ENCODE assay signal across 15 mouse cellular contexts in the genomic region with DNA sequence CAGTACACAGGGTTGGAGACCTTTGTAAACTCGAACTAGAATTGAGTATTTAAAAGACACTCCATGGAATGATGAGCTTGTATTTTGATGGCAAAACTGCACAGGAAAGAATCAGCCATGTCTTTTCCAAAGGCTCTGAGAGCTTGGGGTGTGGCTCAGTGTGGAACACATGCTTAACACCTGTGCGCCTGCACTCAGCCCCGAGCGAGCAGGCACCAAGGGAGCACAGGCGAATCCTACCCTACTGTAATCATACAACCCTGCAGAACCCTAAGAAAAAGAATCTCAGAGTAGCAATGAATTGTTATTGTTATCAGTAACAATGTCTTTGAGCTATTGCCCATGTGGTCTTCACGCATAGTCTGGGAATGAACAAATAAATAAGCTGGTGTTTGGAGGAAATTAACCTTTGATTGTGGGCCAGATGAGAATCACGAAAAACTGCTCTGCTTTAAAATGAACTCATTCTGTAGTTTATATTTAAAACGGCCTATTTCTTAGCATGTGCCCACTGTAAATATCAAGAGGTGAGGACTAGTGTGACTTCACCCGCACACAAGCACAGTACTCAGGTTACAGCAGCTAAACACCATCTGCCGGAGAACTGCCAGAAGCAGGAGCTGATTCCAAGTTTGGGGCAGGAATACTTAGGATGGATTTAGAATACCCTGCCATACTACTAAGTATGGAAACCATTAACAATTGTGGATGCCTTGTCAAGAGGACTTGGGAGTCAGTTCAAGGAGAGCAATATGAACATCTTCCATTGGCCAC.
DNase-seq lines count a peak whose midpoint lies in the region; ATAC-seq lines count a peak whose summit lies in the region.
"Had no signal": no experiment of that assay in that cellular context is flagged by ENCODE, and none has a peak within 500 bp of the region (broad histone marks: within the 10 kb centered on the region; RNA-seq: fewer than 3 reads in every experiment).

No protein-coding gene starts in this region.

- H3K4me1 ChIP-seq in limb, embryonic 11.5 days (ENCODE audit: control insufficient read depth, insufficient read depth, low read length), result peaks cover 7% of the 10 kb centered on the region; the same call in 1 of the 2 replicates
- peaks cover 19% of the 10 kb centered on the region for H3K4me1 ChIP-seq in limb, embryonic 10.5 days
- H3K4me1 ChIP-seq in embryonic facial prominence, embryonic 11.5 days (ENCODE audit: control insufficient read depth, insufficient read depth, low read length), result no peaks in the 10 kb centered on the region; the same call in 1 of the 2 replicates
- H3K4me1 ChIP-seq: hindbrain, embryonic 12.5 days had no signal

- no peaks in the 10 kb centered on the region for H3K9me3 ChIP-seq in limb, embryonic 11.5 days (ENCODE audit: control insufficient read depth, low read length)
- H3K9me3 ChIP-seq in limb, embryonic 10.5 days (replicated peaks), result no peaks in the 10 kb centered on the region
- H3K9me3 ChIP-seq in embryonic facial prominence, embryonic 11.5 days (replicated peaks; ENCODE audit: control insufficient read depth, low read length), result no peaks in the 10 kb centered on the region
- H3K9me3 ChIP-seq: forebrain, embryonic 15.5 days; hindbrain, embryonic 12.5 days had no signal

- no peak overlapping the region for H3K4me2 ChIP-seq in limb, embryonic 11.5 days (ENCODE audit: low read depth, severe bottlenecking)
- H3K4me2 ChIP-seq in embryonic facial prominence, embryonic 11.5 days (ENCODE audit: low read depth, low read length), result no peak overlapping the region
- H3K4me2 ChIP-seq: forebrain, embryonic 15.5 days; hindbrain, embryonic 12.5 days had no signal

- no peak for DNase-seq in frontal cortex, postnatal 10 days (ENCODE audit: low spot score in 2 of 2)
- DNase-seq in limb, embryonic 11.5 days (ENCODE audit: low spot score), result peak; percentile 46
- DNase-seq in limb, embryonic 10.5 days (ENCODE audit: low spot score), result no peak
- DNase-seq in embryonic facial prominence, embryonic 11.5 days (ENCODE audit: low spot score), result peak; percentile 62
- DNase-seq in retina, postnatal 1 day, result no peak
- DNase-seq in right cerebral cortex, adult 2 months (ENCODE audit: low spot score in 2 of 2), result no peak
- DNase-seq: adrenal gland, postnatal 36 days; lung, postnatal 10 days; thymus, adult 2 months had no signal

- WGBS in limb, embryonic 11.5 days, result 39% methylated on average over 10 of the region's 10 CpGs
- WGBS in limb, embryonic 10.5 days, result 62% methylated on average over 10 of the region's 10 CpGs
- 47% methylated on average over 10 of the region's 10 CpGs for WGBS in embryonic facial prominence, embryonic 11.5 days

- no peak overlapping the region for H3K4me3 ChIP-seq in limb, embryonic 11.5 days (ENCODE audit: low read depth, low read length)
- H3K4me3 ChIP-seq in limb, embryonic 10.5 days, result no peak overlapping the region
- no peak overlapping the region for H3K4me3 ChIP-seq in embryonic facial prominence, embryonic 11.5 days (ENCODE audit: low read depth, low read length)
- H3K4me3 ChIP-seq: forebrain, embryonic 15.5 days; hindbrain, embryonic 12.5 days had no signal

- H3K36me3 ChIP-seq in limb, embryonic 11.5 days (ENCODE audit: control insufficient read depth, insufficient read depth, low read length), result no peaks in the 10 kb centered on the region
- H3K36me3 ChIP-seq in limb, embryonic 10.5 days, result no peaks in the 10 kb centered on the region
- no peaks in the 10 kb centered on the region for H3K36me3 ChIP-seq in embryonic facial prominence, embryonic 11.5 days (replicated peaks; ENCODE audit: control insufficient read depth, insufficient read depth, low read depth, low read length)
- H3K36me3 ChIP-seq: forebrain, embryonic 15.5 days; hindbrain, embryonic 12.5 days had no signal

- H3K9ac ChIP-seq in limb, embryonic 11.5 days (ENCODE audit: low read length), result no peak overlapping the region
- H3K9ac ChIP-seq in embryonic facial prominence, embryonic 11.5 days (replicated peaks; ENCODE audit: low read length), result no peak overlapping the region
- H3K9ac ChIP-seq: forebrain, embryonic 15.5 days; hindbrain, embryonic 12.5 days; liver, embryonic 14.5 days had no signal

- ATAC-seq in frontal cortex, adult (ENCODE audit: low TSS enrichment), result peak; percentile 69
- peak; percentile 80 for ATAC-seq in limb, embryonic 11.5 days (ENCODE audit: insufficient number of reproducible peaks, low FRiP score, low TSS enrichment, low read depth)
- ATAC-seq in embryonic facial prominence, embryonic 11.5 days (replicated peaks; ENCODE audit: insufficient number of reproducible peaks, low FRiP score, low TSS enrichment, low read depth), result 0 out of 2 replicates have a peak, but pooled peaks have one; percentile 57
- ATAC-seq: forebrain, embryonic 15.5 days; intestine, postnatal 0 days had no signal

- H3K27ac ChIP-seq in limb, embryonic 11.5 days (replicated peaks; ENCODE audit: low read depth, low read length), result no peak overlapping the region
- H3K27ac ChIP-seq in limb, embryonic 10.5 days, result no peak overlapping the region; the same call in 1 of the 2 replicates
- no peak overlapping the region for H3K27ac ChIP-seq in embryonic facial prominence, embryonic 11.5 days (replicated peaks; ENCODE audit: low read depth, low read length)
- H3K27ac ChIP-seq: forebrain, embryonic 15.5 days; hindbrain, embryonic 12.5 days; kidney, postnatal 0 days; liver, embryonic 14.5 days had no signal

- no peaks in the 10 kb centered on the region for H3K27me3 ChIP-seq in limb, embryonic 11.5 days (ENCODE audit: control insufficient read depth, insufficient read depth, low read length)
- H3K27me3 ChIP-seq in limb, embryonic 10.5 days (ENCODE audit: low read depth, poor library complexity, severe bottlenecking), result no peaks in the 10 kb centered on the region
- H3K27me3 ChIP-seq in embryonic facial prominence, embryonic 11.5 days (ENCODE audit: control insufficient read depth, insufficient read depth, low read length), result no peaks in the 10 kb centered on the region
- H3K27me3 ChIP-seq: forebrain, embryonic 15.5 days; hindbrain, embryonic 12.5 days had no signal

Comparison
In these comparisons a context has a peak if more than half of its experiments do, and no peak if none do; other contexts are left out.
1. DNase-seq: peak in limb, embryonic 11.5 days (single experiment) and embryonic facial prominence, embryonic 11.5 days (single experiment); none in frontal cortex, postnatal 10 days (0 of 2), limb, embryonic 10.5 days (single experiment), retina, postnatal 1 day (single experiment) and right cerebral cortex, adult 2 months (0 of 2).
2. Peak in every context shown above with its lines, with median percentiles within 50 percentile points of each other: ATAC-seq.